Mouse (Mus musculus): ENCODE measurements around the gene Olfr1385.
"Not testable (repeated sequence)": the region's sequence is repeated elsewhere in the genome, so short reads cannot be mapped to it uniquely, and the experiment has no call there.

Gene Olfr1385

DNA sequence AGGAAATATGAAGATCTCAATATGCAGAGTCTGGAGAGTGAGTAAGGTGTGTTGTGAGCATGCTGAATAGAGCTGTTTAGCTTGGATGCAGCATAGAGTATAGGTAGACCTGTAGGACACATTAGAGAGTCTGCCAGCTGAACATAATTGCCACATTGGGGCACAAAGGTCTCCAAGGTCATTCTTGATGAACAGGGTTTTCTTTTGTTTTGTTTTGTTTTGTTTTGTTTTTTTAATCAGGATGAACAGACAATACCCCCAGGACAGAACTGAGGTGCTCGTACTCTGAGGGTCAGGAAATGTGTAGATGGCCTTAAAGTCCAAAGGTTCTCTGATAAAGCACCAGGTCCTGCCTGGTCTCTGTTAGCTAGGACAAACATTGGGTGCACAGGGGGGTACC, at the start of gene Olfr1385:
Gene Olfr1385 (plus strand): TSS at position 301 of the 400 bp plus-strand sequence.
- DNase-seq (ENCODE audit: low read depth), result not testable (repeated sequence)

DNA sequence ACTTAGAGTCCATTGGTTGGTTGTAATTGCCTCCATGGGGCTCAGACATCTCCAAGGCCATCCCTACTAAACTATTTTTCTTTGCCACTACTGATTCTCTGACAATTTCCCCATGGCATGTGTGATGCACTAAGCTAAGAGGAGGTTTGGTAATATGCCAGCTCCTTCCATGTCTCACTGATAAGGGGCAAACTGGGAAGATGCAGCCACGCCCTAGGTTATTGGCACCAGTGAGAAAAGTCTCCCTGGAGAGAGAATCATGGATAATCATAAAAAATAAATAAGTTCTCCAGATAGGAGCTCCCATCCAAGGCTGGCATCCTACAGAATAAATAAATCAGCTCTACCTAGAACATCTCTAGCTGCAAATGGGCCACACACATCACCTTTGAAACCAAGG, 33.8 kb upstream of the Olfr1385 start, which contains the start of gene Olfr1387:
Gene Olfr1387 (plus strand): TSS at position 301 of the 400 bp plus-strand sequence.
- no peak for DNase-seq (ENCODE audit: low read depth)

DNA sequence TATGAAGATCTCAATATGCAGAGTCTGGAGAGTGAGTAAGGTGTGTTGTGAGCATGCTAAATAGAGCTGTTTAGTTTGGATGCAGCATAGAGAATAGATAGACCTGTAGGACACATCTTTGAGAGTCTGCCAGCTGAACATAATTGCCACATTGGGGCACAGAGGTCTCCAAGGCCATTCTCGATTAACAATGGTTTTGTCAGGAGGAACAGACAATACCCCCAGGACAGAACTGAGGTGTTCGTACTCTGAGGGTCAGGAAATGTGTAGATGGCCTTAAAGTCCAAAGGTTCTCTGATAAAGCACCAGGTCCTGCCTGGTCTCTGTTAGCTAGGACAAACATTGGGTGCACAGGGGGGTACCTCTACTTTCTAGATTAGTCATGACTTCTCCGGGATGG, 24.1 kb upstream of the Olfr1385 start, which contains the start of gene Olfr1386:
Gene Olfr1386 (plus strand): TSS at position 301 of the 400 bp plus-strand sequence.
- not testable (repeated sequence) for DNase-seq (ENCODE audit: low read depth)

DNA sequence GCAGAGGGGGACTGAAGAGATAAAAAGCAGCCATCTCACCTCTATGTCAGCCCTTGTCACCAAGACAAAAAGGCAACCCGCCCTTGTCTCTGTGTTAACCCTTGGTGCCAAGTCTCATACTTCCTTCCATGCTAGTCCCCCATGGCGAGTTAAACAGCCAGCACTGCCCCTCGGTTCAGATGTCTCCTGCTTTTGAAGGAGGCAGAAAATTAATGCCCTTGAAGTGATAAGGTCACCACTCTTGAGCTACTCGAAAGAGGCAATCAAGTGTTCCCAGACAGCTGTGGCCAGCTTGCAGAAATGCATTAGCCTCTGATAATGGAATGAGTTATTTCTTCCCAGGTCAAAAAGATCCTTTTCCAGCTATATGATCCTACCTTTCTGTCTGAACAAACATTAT, 2.9 kb upstream of the Olfr1385 start:
- no peak for DNase-seq (ENCODE audit: low read depth)

DNA sequence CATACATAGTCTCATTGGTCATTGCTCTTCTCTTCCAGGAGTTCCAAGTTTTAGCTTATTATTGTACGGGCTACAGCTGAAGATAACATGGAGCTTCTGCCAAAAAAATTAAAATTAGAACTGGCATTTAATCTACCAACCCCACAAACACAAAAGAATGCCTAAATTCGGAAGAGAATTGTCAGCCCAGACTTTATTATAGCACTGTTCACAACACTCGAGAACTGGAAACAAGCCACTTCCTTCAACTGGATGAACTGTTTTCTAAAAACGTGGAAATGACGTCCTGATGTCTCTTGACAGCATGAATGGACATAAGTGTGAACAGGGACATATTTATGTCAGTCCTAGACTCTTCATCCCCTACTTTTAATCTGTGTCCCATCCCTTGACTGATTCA, 29.2 kb downstream of the Olfr1385 start:
- no peak for DNase-seq (ENCODE audit: low read depth)

DNA sequence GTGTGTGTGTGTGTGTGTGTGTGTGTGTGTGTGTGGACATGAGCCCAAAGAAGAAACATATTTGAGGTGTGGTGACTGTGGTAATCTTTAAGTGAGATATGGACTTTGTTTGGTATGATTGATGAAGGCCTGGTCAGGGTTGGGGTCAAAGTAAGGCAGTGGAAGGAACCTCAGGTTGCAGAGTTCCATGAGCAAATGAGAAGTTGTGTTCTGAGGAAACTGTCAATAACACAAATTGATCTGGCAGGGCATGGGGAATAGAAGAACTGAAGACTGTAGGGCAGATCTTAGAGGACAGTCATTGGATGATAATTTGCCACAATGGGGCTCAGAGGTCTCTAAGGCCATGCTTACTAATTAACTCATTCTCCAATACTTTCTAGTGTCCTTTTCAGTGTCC, 30.5 kb downstream of the Olfr1385 start, which contains the start of gene Olfr1383:
Gene Olfr1383 (plus strand): TSS at position 301 of the 400 bp plus-strand sequence.
- no peak for DNase-seq (ENCODE audit: low read depth)

DNA sequence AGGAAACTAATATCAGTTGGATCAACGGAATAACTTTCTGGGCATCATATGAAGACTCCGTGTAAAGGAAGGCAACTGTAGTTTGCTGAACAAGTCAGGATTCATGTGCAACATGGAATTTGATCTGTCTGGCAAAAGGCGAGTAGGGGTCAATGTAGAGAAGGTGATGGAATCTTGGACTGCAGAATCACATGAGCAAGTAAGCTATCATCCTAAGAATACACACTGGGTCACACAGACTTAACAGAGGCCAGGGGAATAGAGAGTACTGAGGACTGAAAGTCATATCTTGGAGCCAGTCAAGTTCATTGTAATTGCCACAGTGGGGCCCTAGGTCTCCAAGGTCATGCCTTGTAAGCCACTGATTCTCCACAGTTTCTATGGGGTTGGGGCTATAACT, 39.1 kb downstream of the Olfr1385 start, which contains the start of gene Olfr1382:
Gene Olfr1382 (plus strand): TSS at position 301 of the 400 bp plus-strand sequence.
- DNase-seq (ENCODE audit: low read depth), result no peak

DNA sequence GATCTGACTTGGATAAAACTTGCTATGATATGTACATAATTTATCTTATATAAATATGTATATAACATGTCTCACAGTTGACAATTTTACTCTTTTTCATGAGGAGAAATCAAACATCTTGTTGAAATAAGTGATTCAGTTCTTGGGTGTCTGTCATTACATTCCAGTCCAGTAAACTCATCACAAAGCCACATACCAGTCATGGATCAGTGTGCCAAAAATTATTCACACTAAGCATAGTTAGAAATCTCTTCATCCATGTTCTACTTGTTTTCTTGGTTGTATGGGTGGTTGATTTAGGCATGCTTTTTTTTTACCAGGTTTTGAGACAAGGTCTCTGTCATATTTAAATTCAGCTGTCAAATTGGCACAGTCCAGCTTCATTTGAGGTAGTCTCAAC, 43.9 kb downstream of the Olfr1385 start:
- no peak for DNase-seq (ENCODE audit: low read depth)

DNA sequence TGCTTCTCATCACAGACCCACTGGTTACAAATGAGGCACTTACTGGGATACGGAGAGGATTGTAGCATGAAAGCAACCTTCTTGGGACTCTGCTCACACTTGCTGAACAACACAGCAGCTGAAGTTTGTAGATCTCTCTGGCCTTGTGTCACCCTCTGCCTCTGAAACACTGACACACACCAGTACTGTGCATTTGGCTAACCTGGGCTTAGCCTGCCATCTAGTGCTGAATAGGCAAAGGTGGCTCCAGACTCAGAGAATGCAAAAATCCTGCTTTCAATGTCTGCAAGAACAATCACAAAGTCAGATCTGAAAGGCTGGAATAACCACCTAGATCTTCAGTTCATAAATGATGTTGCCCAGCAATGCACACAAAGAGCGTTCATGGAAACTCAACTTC, 47.8 kb downstream of the Olfr1385 start:
- DNase-seq (ENCODE audit: low read depth), result not testable (repeated sequence)

DNA sequence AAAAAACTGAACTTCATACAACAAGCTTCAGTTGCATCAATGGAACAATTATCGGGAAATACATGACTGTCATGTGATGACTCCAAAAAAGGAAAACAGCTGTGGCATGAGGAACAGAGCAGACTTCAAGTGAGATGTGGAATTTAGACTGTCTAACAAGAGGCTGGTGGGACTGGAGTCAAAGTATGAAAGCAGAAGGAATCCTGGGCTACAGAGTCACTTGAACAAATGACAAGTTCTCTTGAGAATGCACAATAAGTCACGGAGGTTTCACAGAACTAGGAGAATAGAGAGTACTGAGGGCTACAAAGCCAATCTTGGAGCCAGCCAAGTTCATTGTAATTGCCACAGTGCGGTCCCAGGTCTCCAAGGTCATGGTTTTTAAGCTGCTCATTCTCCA, 54.3 kb downstream of the Olfr1385 start, which contains the start of gene Olfr1381:
Gene Olfr1381 (plus strand): TSS at position 301 of the 400 bp plus-strand sequence.
- DNase-seq (ENCODE audit: low read depth), result not testable (repeated sequence)

All from induced T-regulatory cell, adult 2 months (primary cell).